Comparison of ENCODE assay signal across 10 mouse cellular contexts in the genomic region with DNA sequence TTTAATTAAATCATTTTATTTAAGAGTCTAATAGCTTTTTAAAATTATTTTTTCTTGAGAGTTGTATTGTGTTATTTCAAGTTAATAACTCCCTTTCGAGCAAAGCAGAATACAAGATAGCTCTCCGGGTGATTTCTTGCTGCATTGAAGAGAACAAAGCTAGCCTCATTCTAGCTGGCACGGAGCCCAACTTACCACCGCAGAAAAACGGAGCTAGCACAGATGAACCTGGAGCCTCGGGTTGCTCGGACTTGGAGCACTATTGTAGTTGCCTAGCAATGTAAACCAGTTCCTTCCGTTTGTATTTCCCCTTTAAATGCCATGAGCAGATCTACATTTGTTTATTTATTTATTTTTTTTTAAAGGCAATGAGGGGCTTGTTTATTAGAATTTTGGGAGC.
DNase-seq lines count a peak whose midpoint lies in the region; ATAC-seq lines count a peak whose summit lies in the region.
"Had no signal": no experiment of that assay in that cellular context is flagged by ENCODE, and none has a peak within 500 bp of the region (broad histone marks: within the 10 kb centered on the region; RNA-seq: fewer than 3 reads in every experiment).

No protein-coding gene starts in this region.

- H3K27me3 ChIP-seq in forebrain, embryonic 11.5 days (ENCODE audit: control insufficient read depth, insufficient read depth, low read length): no peaks in the 10 kb centered on the region
- no peaks in the 10 kb centered on the region for H3K27me3 ChIP-seq in forebrain, embryonic 10.5 days (ENCODE audit: poor library complexity, severe bottlenecking)
- no peaks in the 10 kb centered on the region for H3K27me3 ChIP-seq in embryonic facial prominence, embryonic 14.5 days (replicated peaks; ENCODE audit: control insufficient read depth, insufficient read depth, low read length)

- no peak overlapping the region for H3K4me2 ChIP-seq in forebrain, embryonic 11.5 days (ENCODE audit: low read depth, low read length, severe bottlenecking)
- no peak overlapping the region for H3K4me2 ChIP-seq in embryonic facial prominence, embryonic 14.5 days (ENCODE audit: low read depth, low read length)

- no peak overlapping the region for H3K9ac ChIP-seq in forebrain, embryonic 11.5 days (ENCODE audit: low read length)
- no peak overlapping the region for H3K9ac ChIP-seq in embryonic facial prominence, embryonic 14.5 days (ENCODE audit: low read depth, low read length)

- intact Hi-C loops in left cerebral cortex, postnatal 10 days (cut with DNase I): no loop called here
- intact Hi-C loops in left cerebral cortex, postnatal 25 days (cut with DNase I): no loop called here

- H3K27ac ChIP-seq in forebrain, embryonic 11.5 days (ENCODE audit: low read depth, low read length): no peak overlapping the region
- no peak overlapping the region for H3K27ac ChIP-seq in forebrain, embryonic 10.5 days
- H3K27ac ChIP-seq in embryonic facial prominence, embryonic 14.5 days (replicated peaks; ENCODE audit: low read depth, low read length): no peak overlapping the region
- H3K27ac ChIP-seq: heart, adult 2 months had no signal

- WGBS in forebrain, embryonic 11.5 days: 60% methylated on average over 8 of the region's 8 CpGs
- WGBS in forebrain, embryonic 10.5 days: 87% methylated on average over 8 of the region's 8 CpGs
- 35% methylated on average over 8 of the region's 8 CpGs for WGBS in embryonic facial prominence, embryonic 14.5 days

- H3K4me3 ChIP-seq in forebrain, embryonic 11.5 days (ENCODE audit: low read depth, low read length): no peak overlapping the region
- no peak overlapping the region for H3K4me3 ChIP-seq in forebrain, embryonic 10.5 days
- no peak overlapping the region for H3K4me3 ChIP-seq in embryonic facial prominence, embryonic 14.5 days (ENCODE audit: low read depth, low read length)
- H3K4me3 ChIP-seq: heart, adult 2 months had no signal

- 0 out of 2 replicates have a peak, but pooled peaks have one; percentile 63 for ATAC-seq in forebrain, embryonic 11.5 days (replicated peaks; ENCODE audit: low FRiP score)
- ATAC-seq in embryonic facial prominence, embryonic 14.5 days (ENCODE audit: low read depth): no peak
- no peak for ATAC-seq in monocyte, adult 5-6 weeks (replicated peaks; ENCODE audit: insufficient number of reproducible peaks, low FRiP score, low TSS enrichment, poor library complexity, severe bottlenecking)

- H3K4me1 ChIP-seq in forebrain, embryonic 11.5 days (replicated peaks; ENCODE audit: control insufficient read depth, insufficient read depth, low read length): 0 out of 2 replicates have a peak, but pooled peaks cover 3% of the 10 kb centered on the region
- peaks cover 53% of the 10 kb centered on the region for H3K4me1 ChIP-seq in forebrain, embryonic 10.5 days
- 0 out of 2 replicates have a peak, but pooled peaks cover 2% of the 10 kb centered on the region for H3K4me1 ChIP-seq in embryonic facial prominence, embryonic 14.5 days (ENCODE audit: control insufficient read depth, insufficient read depth, low read length)

- peak; percentile 69 for DNase-seq in forebrain, embryonic 11.5 days (ENCODE audit: low spot score)
- DNase-seq in forebrain, embryonic 10.5 days (ENCODE audit: extremely low spot score, low spot score): no peak
- DNase-seq in left cerebral cortex, postnatal 10 days (ENCODE audit: extremely low spot score in 1 of 2, low spot score in 2 of 2): peak; percentile 33 to 63
- no peak for DNase-seq in left cerebral cortex, postnatal 25 days (ENCODE audit: low spot score in 2 of 2)
- DNase-seq in brain, adult 2 months (ENCODE audit: low read depth, low spot score): peak; percentile 76
- DNase-seq in embryonic facial prominence, embryonic 14.5 days (ENCODE audit: low spot score): peak; percentile 69
- DNase-seq in frontal cortex, postnatal 36 days (ENCODE audit: low spot score in 2 of 2): no peak
- DNase-seq: B cell, adult 2 months had no signal

- no peaks in the 10 kb centered on the region for H3K9me3 ChIP-seq in forebrain, embryonic 11.5 days (ENCODE audit: control insufficient read depth, low read length)
- peaks cover 4% of the 10 kb centered on the region; the same call in 1 of the 2 replicates for H3K9me3 ChIP-seq in forebrain, embryonic 10.5 days
- H3K9me3 ChIP-seq in embryonic facial prominence, embryonic 14.5 days (ENCODE audit: control insufficient read depth, low read length): peaks cover 5% of the 10 kb centered on the region; the same call in 1 of the 2 replicates

- H3K36me3 ChIP-seq in forebrain, embryonic 11.5 days (ENCODE audit: control insufficient read depth, insufficient read depth, low read length): no peaks in the 10 kb centered on the region
- H3K36me3 ChIP-seq in forebrain, embryonic 10.5 days (replicated peaks): no peaks in the 10 kb centered on the region
- 0 out of 2 replicates have a peak, but pooled peaks cover 3% of the 10 kb centered on the region for H3K36me3 ChIP-seq in embryonic facial prominence, embryonic 14.5 days (ENCODE audit: control insufficient read depth, insufficient read depth, low read length)

Comparison
In these comparisons a context has a peak if more than half of its experiments do, and no peak if none do; other contexts are left out.
1. DNase-seq: peak in forebrain, embryonic 11.5 days (single experiment), left cerebral cortex, postnatal 10 days (2 of 2), brain, adult 2 months (single experiment) and embryonic facial prominence, embryonic 14.5 days (single experiment); none in forebrain, embryonic 10.5 days (single experiment), left cerebral cortex, postnatal 25 days (0 of 2) and frontal cortex, postnatal 36 days (0 of 2).